Mouse (Mus musculus) effector memory CD4-positive, alpha-beta T cell, adult 7 months (primary cell): Measurements from ENCODE around the gene Dgkz. TPM values are rescaled to one million over a fixed set of nuclear protein-coding genes. Genes with fewer than 3 reads are reported as not detected.

Experiments used
- polyA plus RNA-seq: library from polyadenylated mRNA; unstranded; fragments of 100-300 nt; shearing (Covaris generic); gene quantifications from one replicate; pipeline ENCODE4 v1.2.1, GENCODE M21; 2017

The Dgkz gene
- 200 TPM for polyA plus RNA-seq

GRCm38 (mm10) chr2:91975581-91976541, at the start of gene Dgkz:
Gene Dgkz, minus strand, starts transcription at chr2:91975864.

GRCm38 (mm10) chr2:92024274-92024672, 48.6 kb upstream of the Dgkz start, which contains the start of gene Creb3l1:
Gene Creb3l1, minus strand, starts transcription at chr2:92024502.

GRCm38 (mm10) chr2:91945483-91945882, 30.2 kb downstream of the Dgkz start, which contains the start of gene Gm9821:
Gene Gm9821, plus strand, starts transcription at chr2:91945703.

GRCm38 (mm10) chr2:91932160-91932711, 43.4 kb downstream of the Dgkz start, which contains the start of gene Mdk:
Gene Mdk, minus strand, starts transcription at chr2:91932297.

GRCm38 (mm10) chr2:91926949-91927348, 48.7 kb downstream of the Dgkz start, which contains the start of gene Chrm4:
Gene Chrm4, plus strand, starts transcription at chr2:91927249.

Other genes starting within 250 kb of the Dgkz start
- gene Ambra1, start 245.7 kb downstream of the Dgkz start, polyA plus RNA-seq = 39.2 TPM
- gene Chrm4, start 48.6 kb downstream of the Dgkz start, polyA plus RNA-seq = 0.88 TPM
- 0.69 TPM for gene Mdk, start 43.6 kb downstream of the Dgkz start, polyA plus RNA-seq
- gene Gm9821, start 30.2 kb downstream of the Dgkz start, polyA plus RNA-seq = not detected
- 0.43 TPM for gene Creb3l1, start 48.6 kb upstream of the Dgkz start, polyA plus RNA-seq
- gene Phf21a, start 117.3 kb upstream of the Dgkz start, polyA plus RNA-seq = 43.4 TPM